Mouse (Mus musculus) T-cell, adult 2 months (primary cell): ENCODE measurements around the gene Med27.

Source experiments
- DNase-seq: peaks from one replicate; pipeline ENCODE4 v3.0.0; 2022; ENCODE audit warnings: low spot score

Med27 gene

GRCm38 (mm10) chr2:29346629-29347271 lies at the start of gene Med27:
Gene Med27 (plus strand): TSS chr2:29346819.
- peak; percentile 91 for DNase-seq

GRCm38 (mm10) chr2:29309966-29310365 lies 36.7 kb upstream of the Med27 start:
- DNase-seq = no peak

- DNase-seq = no peak
These were observed 34.6 kb upstream of the Med27 start for GRCm38 (mm10) chr2:29312058-29312457.

GRCm38 (mm10) chr2:29317906-29318470 lies 28.6 kb upstream of the Med27 start:
- DNase-seq = no peak

GRCm38 (mm10) chr2:29318596-29318995 lies 28.0 kb upstream of the Med27 start:
- DNase-seq = no peak

GRCm38 (mm10) chr2:29320229-29320751 lies 26.3 kb upstream of the Med27 start:
- DNase-seq = no peak

- no peak for DNase-seq
These were observed 25.8 kb upstream of the Med27 start for GRCm38 (mm10) chr2:29320780-29321179.

GRCm38 (mm10) chr2:29324456-29324855 lies 22.2 kb upstream of the Med27 start:
- no peak for DNase-seq

GRCm38 (mm10) chr2:29330471-29330870 lies 16.1 kb upstream of the Med27 start:
- DNase-seq = no peak

- DNase-seq = no peak
These were observed 8.2 kb upstream of the Med27 start for GRCm38 (mm10) chr2:29338396-29338795.

- DNase-seq = no peak
These were observed 12.2 kb downstream of the Med27 start for GRCm38 (mm10) chr2:29358696-29359375.

GRCm38 (mm10) chr2:29360956-29361355 lies 14.3 kb downstream of the Med27 start:
- DNase-seq = no peak

- peak; percentile 16 for DNase-seq
These were observed 18.5 kb downstream of the Med27 start for GRCm38 (mm10) chr2:29365000-29365695.

- DNase-seq = no peak
These were observed 22.1 kb downstream of the Med27 start for GRCm38 (mm10) chr2:29368730-29369129.

- DNase-seq = no peak
These were observed 25.6 kb downstream of the Med27 start for GRCm38 (mm10) chr2:29372176-29372575.

- no peak for DNase-seq
These were observed 35.1 kb downstream of the Med27 start for GRCm38 (mm10) chr2:29381683-29382082.

- no peak for DNase-seq
These were observed 36.0 kb downstream of the Med27 start for GRCm38 (mm10) chr2:29382583-29382982.

GRCm38 (mm10) chr2:29383133-29383532 lies 36.5 kb downstream of the Med27 start:
- DNase-seq = no peak

- DNase-seq = no peak
These were observed 38.8 kb downstream of the Med27 start for GRCm38 (mm10) chr2:29385405-29385804.

- DNase-seq = no peak
These were observed 40.6 kb downstream of the Med27 start for GRCm38 (mm10) chr2:29387268-29387667.

GRCm38 (mm10) chr2:29388937-29389336 lies 42.3 kb downstream of the Med27 start:
- peak; percentile 52 for DNase-seq

- no peak for DNase-seq
These were observed 44.5 kb downstream of the Med27 start for GRCm38 (mm10) chr2:29391086-29391485.

- no peak for DNase-seq
These were observed 45.4 kb downstream of the Med27 start for GRCm38 (mm10) chr2:29391996-29392395.
